Mouse (Mus musculus): ENCODE measurements around the gene Ube2j1.

- TF ChIP-seq POLR2A (IDR thresholded peaks at IDR 0.05; ENCODE audit: low read depth, low read length) = no peak
- TF ChIP-seq CTCF (IDR thresholded peaks at IDR 0.05; ENCODE audit: borderline replicate concordance, insufficient read depth, low read length) = no peak
Measured at GRCm38 (mm10) chr4:32981617-32982016, 49.6 kb upstream of the Ube2j1 start.
